Mouse (Mus musculus): Measurements from ENCODE around the gene Plscr1.

GRCm38 (mm10) chr9:92269829-92270404 is 20.4 kb downstream of the Plscr1 start:
- TF ChIP-seq CTCF (IDR thresholded peaks at IDR 0.05; ENCODE audit: low read depth): no peak
- TF ChIP-seq EP300 (IDR thresholded peaks at IDR 0.05; ENCODE audit: low read depth): no peak
